Mouse (Mus musculus): ENCODE measurements around the gene Clybl. TPM values are rescaled to one million over a fixed set of nuclear protein-coding genes. Genes with fewer than 3 reads are reported as not detected.

Gene Clybl
- polyA plus RNA-seq, 1 experiment from 2014 or later = 27.1 TPM

- H3K4me3 ChIP-seq (ENCODE audit: low read depth, low read length) = no peak overlapping the region
- no peaks in the 10 kb centered on the region for H3K36me3 ChIP-seq (ENCODE audit: control insufficient read depth, insufficient read depth, low read length)
- H3K9me3 ChIP-seq (ENCODE audit: control insufficient read depth, low read length) = no peaks in the 10 kb centered on the region
- 64% methylated on average over 7 of the region's 7 CpGs for WGBS
- no peaks in the 10 kb centered on the region for H3K27me3 ChIP-seq (replicated peaks; ENCODE audit: control insufficient read depth, insufficient read depth, low read length)
- no peak for ATAC-seq (ENCODE audit: low read depth)
- no peak for DNase-seq (ENCODE audit: low spot score)
- no peaks in the 10 kb centered on the region for H3K4me1 ChIP-seq (ENCODE audit: control insufficient read depth, insufficient read depth, low read length)
- H3K9ac ChIP-seq (ENCODE audit: low read depth, low read length) = no peak overlapping the region
- H3K27ac ChIP-seq (replicated peaks; ENCODE audit: low read depth, low read length) = no peak overlapping the region
- H3K4me2 ChIP-seq (ENCODE audit: low read depth, low read length) = no peak overlapping the region
Measured at GRCm38 (mm10) chr14:122265214-122265613, 83.7 kb downstream of the Clybl start.

GRCm38 (mm10) chr14:122267590-122267989 lies 86.1 kb downstream of the Clybl start:
- no peak overlapping the region for H3K9ac ChIP-seq (ENCODE audit: low read depth, low read length)
- ATAC-seq (ENCODE audit: low read depth) = no peak
- no peaks in the 10 kb centered on the region for H3K36me3 ChIP-seq (ENCODE audit: control insufficient read depth, insufficient read depth, low read length)
- no peaks in the 10 kb centered on the region for H3K4me1 ChIP-seq (ENCODE audit: control insufficient read depth, insufficient read depth, low read length)
- H3K27ac ChIP-seq (replicated peaks; ENCODE audit: low read depth, low read length) = no peak overlapping the region
- no peaks in the 10 kb centered on the region for H3K9me3 ChIP-seq (ENCODE audit: control insufficient read depth, low read length)
- H3K27me3 ChIP-seq (replicated peaks; ENCODE audit: control insufficient read depth, insufficient read depth, low read length) = no peaks in the 10 kb centered on the region
- 35% methylated on average over 4 of the region's 4 CpGs for WGBS
- H3K4me3 ChIP-seq (ENCODE audit: low read depth, low read length) = no peak overlapping the region
- H3K4me2 ChIP-seq (ENCODE audit: low read depth, low read length) = no peak overlapping the region
- DNase-seq (ENCODE audit: low spot score) = no peak

DNA sequence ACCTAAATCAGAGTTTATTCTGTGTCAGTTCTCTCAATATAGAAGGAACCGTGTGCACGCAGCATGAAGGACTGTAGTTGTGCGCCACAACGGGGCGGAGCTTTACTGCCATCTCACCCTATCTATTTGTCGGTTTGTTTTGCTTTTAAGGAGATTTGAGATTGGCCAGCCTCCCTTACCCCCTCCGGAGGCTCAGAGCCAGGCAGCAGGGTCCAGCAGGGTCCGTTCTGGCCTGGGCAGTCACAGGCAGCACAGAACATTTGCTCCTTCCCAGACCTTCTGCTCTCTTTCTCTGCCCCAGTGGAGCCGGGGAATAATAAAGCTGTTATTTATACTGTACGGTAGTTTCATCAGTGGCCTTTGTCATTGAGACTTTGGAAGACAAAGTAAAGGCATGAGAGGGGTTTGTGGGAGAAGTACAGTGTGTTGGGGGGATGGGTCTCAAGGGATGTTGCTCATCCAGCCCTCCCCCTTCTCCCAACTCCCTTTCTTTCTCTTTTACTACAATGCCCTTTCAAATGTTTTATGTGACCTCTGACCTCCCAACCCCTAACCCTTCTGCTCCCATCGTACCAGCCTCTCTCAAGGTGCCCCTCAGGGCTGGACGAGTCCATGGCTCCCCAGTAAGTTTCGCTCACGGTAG lies 89.7 kb downstream of the Clybl start:
- WGBS = 38% methylated on average over 14 of the region's 14 CpGs
- Histone ChIP-seq H3K4me1 (ENCODE audit: control insufficient read depth, insufficient read depth, low read length) (no peaks in the 10 kb centered on the region), H3K27ac (replicated peaks; ENCODE audit: low read depth, low read length) (no peak overlapping the region), H3K9ac (ENCODE audit: low read depth, low read length) (no peak overlapping the region), H3K4me2 (ENCODE audit: low read depth, low read length) (0 out of 2 replicates have a peak overlapping the region, but pooled peaks have one; percentile 4), H3K36me3 (ENCODE audit: control insufficient read depth, insufficient read depth, low read length) (no peaks in the 10 kb centered on the region), H3K4me3 (ENCODE audit: low read depth, low read length) (no peak overlapping the region), H3K27me3 (replicated peaks; ENCODE audit: control insufficient read depth, insufficient read depth, low read length) (no peaks in the 10 kb centered on the region), H3K9me3 (ENCODE audit: control insufficient read depth, low read length) (no peaks in the 10 kb centered on the region)
- DNase-seq (ENCODE audit: low spot score) (no peak), ATAC-seq (ENCODE audit: low read depth) (no peak)

- WGBS = 86% methylated on average over 8 of the region's 8 CpGs
- no peak for ATAC-seq (ENCODE audit: low read depth)
- Histone ChIP-seq H3K4me1 (ENCODE audit: control insufficient read depth, insufficient read depth, low read length) (no peaks in the 10 kb centered on the region), H3K9ac (ENCODE audit: low read depth, low read length) (no peak overlapping the region), H3K4me3 (ENCODE audit: low read depth, low read length) (no peak overlapping the region), H3K27me3 (replicated peaks; ENCODE audit: control insufficient read depth, insufficient read depth, low read length) (peaks cover 31% of the 10 kb centered on the region), H3K36me3 (ENCODE audit: control insufficient read depth, insufficient read depth, low read length) (no peaks in the 10 kb centered on the region), H3K9me3 (ENCODE audit: control insufficient read depth, low read length) (no peaks in the 10 kb centered on the region), H3K27ac (replicated peaks; ENCODE audit: low read depth, low read length) (no peak overlapping the region), H3K4me2 (ENCODE audit: low read depth, low read length) (no peak overlapping the region)
- DNase-seq (ENCODE audit: low spot score) = no peak
Measured at GRCm38 (mm10) chr14:122277142-122277541, 95.6 kb downstream of the Clybl start.

- Histone ChIP-seq H3K27me3 (replicated peaks; ENCODE audit: control insufficient read depth, insufficient read depth, low read length) (peaks cover 31% of the 10 kb centered on the region), H3K9me3 (ENCODE audit: control insufficient read depth, low read length) (no peaks in the 10 kb centered on the region), H3K4me1 (ENCODE audit: control insufficient read depth, insufficient read depth, low read length) (no peaks in the 10 kb centered on the region), H3K9ac (ENCODE audit: low read depth, low read length) (no peak overlapping the region), H3K4me3 (ENCODE audit: low read depth, low read length) (no peak overlapping the region), H3K4me2 (ENCODE audit: low read depth, low read length) (no peak overlapping the region), H3K27ac (replicated peaks; ENCODE audit: low read depth, low read length) (no peak overlapping the region), H3K36me3 (ENCODE audit: control insufficient read depth, insufficient read depth, low read length) (no peaks in the 10 kb centered on the region)
- no peak for DNase-seq (ENCODE audit: low spot score)
- 54% methylated on average over 16 of the region's 16 CpGs for WGBS
- ATAC-seq (ENCODE audit: low read depth) = no peak
Measured at GRCm38 (mm10) chr14:122279462-122280308, 98.2 kb downstream of the Clybl start.

GRCm38 (mm10) chr14:122280309-122281071 lies 99.0 kb downstream of the Clybl start:
- ATAC-seq (ENCODE audit: low read depth) = no peak
- WGBS = 32% methylated on average over 21 of the region's 21 CpGs
- H3K27me3 ChIP-seq (replicated peaks; ENCODE audit: control insufficient read depth, insufficient read depth, low read length) = peaks cover 31% of the 10 kb centered on the region
- no peaks in the 10 kb centered on the region for H3K9me3 ChIP-seq (ENCODE audit: control insufficient read depth, low read length)
- DNase-seq (ENCODE audit: low spot score) = no peak
- no peaks in the 10 kb centered on the region for H3K4me1 ChIP-seq (ENCODE audit: control insufficient read depth, insufficient read depth, low read length)
- H3K27ac ChIP-seq (replicated peaks; ENCODE audit: low read depth, low read length) = no peak overlapping the region
- H3K36me3 ChIP-seq (ENCODE audit: control insufficient read depth, insufficient read depth, low read length) = no peaks in the 10 kb centered on the region
- 0 out of 2 replicates have a peak overlapping the region, but pooled peaks have one; percentile 17 for H3K9ac ChIP-seq (ENCODE audit: low read depth, low read length)
- no peak overlapping the region for H3K4me2 ChIP-seq (ENCODE audit: low read depth, low read length)
- no peak overlapping the region for H3K4me3 ChIP-seq (ENCODE audit: low read depth, low read length)

GRCm38 (mm10) chr14:122281072-122281634 lies 99.6 kb downstream of the Clybl start:
- Histone ChIP-seq H3K36me3 (ENCODE audit: control insufficient read depth, insufficient read depth, low read length) (no peaks in the 10 kb centered on the region), H3K4me1 (ENCODE audit: control insufficient read depth, insufficient read depth, low read length) (no peaks in the 10 kb centered on the region), H3K9me3 (ENCODE audit: control insufficient read depth, low read length) (no peaks in the 10 kb centered on the region), H3K27ac (replicated peaks; ENCODE audit: low read depth, low read length) (no peak overlapping the region), H3K4me3 (ENCODE audit: low read depth, low read length) (no peak overlapping the region), H3K9ac (ENCODE audit: low read depth, low read length) (no peak overlapping the region), H3K27me3 (replicated peaks; ENCODE audit: control insufficient read depth, insufficient read depth, low read length) (peaks cover 31% of the 10 kb centered on the region), H3K4me2 (ENCODE audit: low read depth, low read length) (no peak overlapping the region)
- no peak for ATAC-seq (ENCODE audit: low read depth)
- WGBS = 38% methylated on average over 9 of the region's 9 CpGs
- no peak for DNase-seq (ENCODE audit: low spot score)

DNA sequence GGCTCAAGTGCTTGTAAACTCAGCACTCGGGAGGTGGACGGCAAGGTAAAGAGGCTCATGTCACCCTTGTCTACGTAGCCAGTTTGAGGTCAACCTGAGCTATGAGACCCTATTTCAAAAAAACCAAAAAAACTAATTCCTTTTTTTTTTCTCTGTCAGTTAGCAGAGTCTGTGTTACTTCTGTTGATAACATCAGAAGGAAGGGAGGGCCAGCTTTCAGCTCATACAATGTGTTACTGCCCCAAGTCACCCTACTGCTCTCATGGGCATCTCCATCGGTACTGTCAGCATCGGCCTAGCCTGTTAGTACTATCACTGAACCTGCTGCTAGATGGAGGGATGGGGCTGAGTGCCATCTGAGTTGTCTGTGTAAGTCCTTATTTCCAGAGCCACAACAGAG lies 102.5 kb downstream of the Clybl start:
- H3K9ac ChIP-seq (ENCODE audit: low read depth, low read length) = no peak overlapping the region
- H3K9me3 ChIP-seq (ENCODE audit: control insufficient read depth, low read length) = no peaks in the 10 kb centered on the region
- no peaks in the 10 kb centered on the region for H3K36me3 ChIP-seq (ENCODE audit: control insufficient read depth, insufficient read depth, low read length)
- peaks cover 18% of the 10 kb centered on the region; the same call in 1 of the 2 replicates for H3K27me3 ChIP-seq (replicated peaks; ENCODE audit: control insufficient read depth, insufficient read depth, low read length)
- ATAC-seq (ENCODE audit: low read depth) (no peak), DNase-seq (ENCODE audit: low spot score) (no peak)
- H3K4me1 ChIP-seq (ENCODE audit: control insufficient read depth, insufficient read depth, low read length) = no peaks in the 10 kb centered on the region
- no peak overlapping the region for H3K27ac ChIP-seq (replicated peaks; ENCODE audit: low read depth, low read length)
- no peak overlapping the region for H3K4me2 ChIP-seq (ENCODE audit: low read depth, low read length)
- H3K4me3 ChIP-seq (ENCODE audit: low read depth, low read length) = no peak overlapping the region
- 93% methylated on average over 5 of the region's 5 CpGs for WGBS
